Mouse (Mus musculus) erythroblast, embryonic 14.5 days (primary cell): ENCODE measurements at regions not wholly inside any gene's neighbourhood (a gene's known extent, or its start where the extent isn't known, plus 50 kb on each side); places are given as distances from the start of the nearest gene placed in this dataset.

ENCODE experiments used
- GATA1 ChIP-seq: IDR thresholded peaks from 2 replicates; pipeline ENCODE4 v1.6.1; 2012; ENCODE audit warnings: low read length, inconsistent platforms, mixed read lengths
- TAL1 ChIP-seq: IDR thresholded peaks from 3 replicates; pipeline ENCODE4 v1.6.1; 2012; ENCODE audit warnings: low read length, inconsistent platforms, mixed read lengths

- TF ChIP-seq GATA1 (no peak), TAL1 (no peak)
Measured at GRCm38 (mm10) chr16:30690531-30690930, 91.0 kb downstream of the Fam43a start.
